ENCODE assay signal across 8 mouse cellular contexts in the genomic region with DNA sequence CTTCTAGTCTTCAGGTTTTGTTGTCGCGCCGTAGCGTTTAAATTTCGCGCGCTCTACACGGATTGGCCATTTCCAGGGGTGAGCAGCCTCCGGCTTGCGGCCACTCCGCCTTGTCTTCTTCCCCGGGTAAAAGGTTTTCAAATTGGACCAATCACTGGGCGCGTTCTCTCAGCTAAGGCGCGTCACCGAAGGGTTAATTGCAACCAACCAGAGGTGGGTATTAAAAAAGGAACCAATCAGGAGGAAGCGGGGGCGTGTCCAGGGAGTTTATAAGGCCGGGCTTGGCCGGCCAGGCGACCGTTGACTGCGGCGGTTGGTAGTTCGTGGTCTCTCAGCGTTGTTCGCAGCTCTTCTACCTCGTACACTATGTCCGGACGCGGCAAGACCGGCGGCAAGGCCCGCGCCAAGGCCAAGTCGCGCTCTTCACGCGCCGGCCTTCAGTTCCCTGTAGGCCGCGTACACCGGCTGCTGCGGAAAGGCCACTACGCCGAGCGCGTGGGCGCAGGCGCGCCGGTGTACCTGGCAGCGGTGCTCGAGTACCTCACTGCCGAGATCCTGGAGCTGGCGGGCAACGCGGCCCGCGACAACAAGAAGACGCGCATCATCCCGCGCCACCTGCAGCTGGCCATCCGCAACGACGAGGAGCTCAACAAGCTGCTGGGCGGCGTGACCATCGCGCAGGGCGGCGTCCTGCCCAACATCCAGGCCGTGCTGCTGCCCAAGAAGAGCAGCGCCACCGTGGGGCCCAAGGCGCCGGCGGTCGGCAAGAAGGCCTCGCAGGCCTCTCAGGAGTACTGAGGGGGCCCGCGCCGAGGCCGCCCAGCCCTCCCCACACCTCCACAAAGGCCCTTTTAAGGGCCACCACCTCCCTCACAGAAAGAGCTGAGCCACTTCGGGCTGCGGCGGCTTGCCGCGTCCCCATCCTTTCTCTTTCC. TPM values are rescaled to one million over a fixed set of nuclear protein-coding genes. Genes with fewer than 3 reads are reported as not detected.
DNase-seq lines count a peak whose midpoint lies in the region; ATAC-seq and TF ChIP-seq lines count a peak whose summit lies in the region.

A gene (plus strand): TSS at position 299 of the 935 bp plus-strand sequence.

- peak; percentile 99 for TF ChIP-seq POLR2A in brain, embryonic 14.5 days (IDR thresholded peaks at IDR 0.05; ENCODE audit: borderline replicate concordance, extremely low read depth, insufficient read depth, insufficient read length, poor library complexity, severe bottlenecking)
- peak; percentile 99 for TF ChIP-seq POLR2A in liver, adult 2 months (IDR thresholded peaks at IDR 0.05; ENCODE audit: extremely low read depth, insufficient read depth, low read length)
- TF ChIP-seq POLR2A in myocyte (IDR thresholded peaks at IDR 0.05; ENCODE audit: insufficient read length, low read depth) = peak; percentile 88

- TF ChIP-seq CTCF in C2C12 (IDR thresholded peaks at IDR 0.05; ENCODE audit: control insufficient read depth, insufficient read depth, insufficient read length) = peak; percentile 57
- no peak for TF ChIP-seq CTCF in brain, embryonic 14.5 days (IDR thresholded peaks at IDR 0.05; ENCODE audit: borderline replicate concordance, extremely low read depth, insufficient read depth, insufficient read length)
- peak; percentile 49 for TF ChIP-seq CTCF in liver, adult 2 months (IDR thresholded peaks at IDR 0.05; ENCODE audit: low read depth, low read length)

- under 1% methylated on average over 84 of the region's 91 CpGs for WGBS in heart, embryonic 11.5 days (ENCODE audit: insufficient replicate concordance)
- under 1% methylated on average over 90 of the region's 91 CpGs for WGBS in kidney, embryonic 16.5 days
- under 1% methylated on average over 91 of the region's 91 CpGs for WGBS in liver, adult 2 months

- peaks cover 3% of the 10 kb centered on the region; the same call in 1 of the 2 replicates for H3K9me3 ChIP-seq in erythroblast, embryonic 14.5 days (ENCODE audit: control insufficient read depth, low read length)
- no peaks in the 10 kb centered on the region for H3K9me3 ChIP-seq in heart, embryonic 11.5 days (replicated peaks; ENCODE audit: control insufficient read depth, low read length)
- H3K9me3 ChIP-seq in kidney, embryonic 16.5 days (ENCODE audit: low read length) = no peaks in the 10 kb centered on the region

- peak within 1 kb of the TSS; percentile 93 for H3K9ac ChIP-seq in heart, embryonic 11.5 days (ENCODE audit: low read depth, low read length)
- H3K9ac ChIP-seq in kidney, embryonic 16.5 days (replicated peaks; ENCODE audit: low read length) = peak within 1 kb of the TSS; percentile 98
- peak within 1 kb of the TSS; percentile 91 for H3K9ac ChIP-seq in liver, adult 2 months (ENCODE audit: low read depth, low read length)

- H3K36me3 ChIP-seq in C2C12 (ENCODE audit: control insufficient read depth, insufficient read depth) (peaks cover 71% of the 10 kb centered on the region), myocyte (ENCODE audit: control insufficient read depth, insufficient read depth) (peaks cover 42% of the 10 kb centered on the region)
- H3K36me3 ChIP-seq in erythroblast, embryonic 14.5 days (ENCODE audit: control insufficient read depth) = peaks cover 96% of the 10 kb centered on the region
- peaks cover 29% of the 10 kb centered on the region for H3K36me3 ChIP-seq in heart, embryonic 11.5 days (ENCODE audit: control insufficient read depth, insufficient read depth, low read length)
- H3K36me3 ChIP-seq in kidney, embryonic 16.5 days (ENCODE audit: insufficient read depth, low read length) = peaks cover 53% of the 10 kb centered on the region
- H3K36me3 ChIP-seq in liver, adult 2 months (ENCODE audit: control insufficient read depth, insufficient read depth, low read length) = peaks cover 24% of the 10 kb centered on the region; the same call in 1 of the 2 replicates
- no peaks in the 10 kb centered on the region for H3K36me3 ChIP-seq in splenic B cell, adult 2 months (ENCODE audit: control insufficient read depth, insufficient read depth, low read length, poor library complexity, severe bottlenecking)

- H3K79me2 ChIP-seq in C2C12 (ENCODE audit: control insufficient read depth, insufficient read depth) (peaks cover 34% of the 10 kb centered on the region), myocyte (ENCODE audit: control insufficient read depth, insufficient read depth) (peaks cover 23% of the 10 kb centered on the region)
- H3K79me2 ChIP-seq in liver, adult 2 months (ENCODE audit: control insufficient read depth, insufficient read depth, low read length) = no peaks in the 10 kb centered on the region; the same call in 1 of the 2 replicates

- H3K4me1 ChIP-seq in erythroblast, embryonic 14.5 days (ENCODE audit: control insufficient read depth) = peaks cover 55% of the 10 kb centered on the region
- H3K4me1 ChIP-seq in heart, embryonic 11.5 days (ENCODE audit: control insufficient read depth, insufficient read depth, low read length) = peaks cover 7% of the 10 kb centered on the region; the same call in 1 of the 2 replicates
- H3K4me1 ChIP-seq in kidney, embryonic 16.5 days (ENCODE audit: insufficient read depth, low read length) = peaks cover 15% of the 10 kb centered on the region
- peaks cover 6% of the 10 kb centered on the region for H3K4me1 ChIP-seq in liver, adult 2 months (ENCODE audit: control insufficient read depth, insufficient read depth, low read length)

- peak; percentile 94 for ATAC-seq in heart, embryonic 11.5 days (replicated peaks; ENCODE audit: insufficient number of reproducible peaks, low FRiP score, low TSS enrichment)
- peak; percentile 97 for ATAC-seq in kidney, embryonic 16.5 days (ENCODE audit: low FRiP score, low TSS enrichment)

- peak within 1 kb of the TSS; percentile 86 for H3K4me3 ChIP-seq in C2C12 (ENCODE audit: insufficient read depth, poor library complexity, severe bottlenecking)
- peak within 1 kb of the TSS; percentile 70 for H3K4me3 ChIP-seq in erythroblast, embryonic 14.5 days (replicated peaks)
- H3K4me3 ChIP-seq in heart, embryonic 11.5 days (ENCODE audit: low read depth, low read length) = peak within 1 kb of the TSS; percentile 78
- peak within 1 kb of the TSS; percentile 99 for H3K4me3 ChIP-seq in kidney, embryonic 16.5 days (ENCODE audit: low read length)
- H3K4me3 ChIP-seq in liver, adult 2 months (ENCODE audit: insufficient read depth, low read depth, low read length) = peak within 1 kb of the TSS; percentile 75
- peak within 1 kb of the TSS; percentile 76 for H3K4me3 ChIP-seq in myocyte

- peak within 1 kb of the TSS; percentile 85 for H3K4me2 ChIP-seq in heart, embryonic 11.5 days
- peak within 1 kb of the TSS; percentile 75 for H3K4me2 ChIP-seq in kidney, embryonic 16.5 days (replicated peaks; ENCODE audit: low read depth, low read length)
- peak within 1 kb of the TSS; percentile 80 for H3K4me2 ChIP-seq in myocyte (ENCODE audit: low read depth)

- DNase-seq in brain, embryonic 14.5 days (ENCODE audit: low read depth) = peak; percentile 100
- peak; percentile 98 for DNase-seq in liver, adult 2 months (ENCODE audit: extremely low read depth, low read depth, low spot score)
- peak; percentile 99 for DNase-seq in splenic B cell, adult 2 months (ENCODE audit: low read depth, low spot score)

- H3K27ac ChIP-seq in heart, embryonic 11.5 days (ENCODE audit: low read depth, low read length) = peak within 1 kb of the TSS; percentile 94
- peak within 1 kb of the TSS; percentile 98 for H3K27ac ChIP-seq in kidney, embryonic 16.5 days (ENCODE audit: low read length)
- peak within 1 kb of the TSS; percentile 62 for H3K27ac ChIP-seq in liver, adult 2 months (replicated peaks; ENCODE audit: insufficient read depth, low read depth, low read length)

- peaks cover 22% of the 10 kb centered on the region for H3K79me3 ChIP-seq in C2C12 (ENCODE audit: low read depth)

- H3K27me3 ChIP-seq in C2C12 (ENCODE audit: control insufficient read depth, insufficient read depth, insufficient read length) = no peaks in the 10 kb centered on the region
- H3K27me3 ChIP-seq in erythroblast, embryonic 14.5 days (ENCODE audit: control insufficient read depth) = no peaks in the 10 kb centered on the region
- H3K27me3 ChIP-seq in heart, embryonic 11.5 days (ENCODE audit: control insufficient read depth, insufficient read depth, low read length) = no peaks in the 10 kb centered on the region
- no peaks in the 10 kb centered on the region for H3K27me3 ChIP-seq in kidney, embryonic 16.5 days (ENCODE audit: insufficient read depth, low read length)
- H3K27me3 ChIP-seq in liver, adult 2 months (ENCODE audit: control insufficient read depth, insufficient read depth, low read length) = no peaks in the 10 kb centered on the region
- H3K27me3 ChIP-seq in myocyte (ENCODE audit: control insufficient read depth, insufficient read depth, insufficient read length) = no peaks in the 10 kb centered on the region
- H3K27me3 ChIP-seq in splenic B cell, adult 2 months (ENCODE audit: control insufficient read depth, insufficient read depth, low read length, poor library complexity, severe bottlenecking) = no peaks in the 10 kb centered on the region

- H3ac ChIP-seq in C2C12 (ENCODE audit: control insufficient read depth, insufficient read length, low read depth) = peak within 1 kb of the TSS; percentile 86
- peak within 1 kb of the TSS; percentile 86 for H3ac ChIP-seq in myocyte (ENCODE audit: control insufficient read depth, insufficient read length)

TF ChIP-seq in C2C12, 6 proteins besides CTCF, POLR2A, EP300 and RAD21:
- no peak for TF ChIP-seq MYOD1 (IDR thresholded peaks at IDR 0.05; ENCODE audit: control insufficient read depth, insufficient read length, low read depth)
- TF ChIP-seq MAX (IDR thresholded peaks at IDR 0.05) = peak; percentile 80

TF ChIP-seq in myocyte, 11 proteins besides CTCF, POLR2A, EP300 and RAD21 (continues in another document):
- TF ChIP-seq USF1 (IDR thresholded peaks at IDR 0.05; ENCODE audit: low read depth) (no peak), POLR2AphosphoS2 (IDR thresholded peaks at IDR 0.05; ENCODE audit: insufficient read length, low read depth) (peak; percentile 94), MYOD1 (IDR thresholded peaks at IDR 0.05; ENCODE audit: control insufficient read depth in 1 of 3, insufficient read length in 2 of 3, low read depth in 2 of 3) (peak in 1 of 3 experiments; percentile 17), E2F4 (IDR thresholded peaks at IDR 0.05; ENCODE audit: insufficient read depth) (peak; percentile 100), TCF3 (IDR thresholded peaks at IDR 0.05; ENCODE audit: insufficient read length, low read depth) (no peak), MYOG (IDR thresholded peaks at IDR 0.05; ENCODE audit: control insufficient read depth in 1 of 3, insufficient read depth in 1 of 3, insufficient read length in 2 of 3, low read depth in 2 of 3) (peak in 2 of 3 experiments; percentile 3 to 19)

RNA-seq across cellular contexts. Expression of the gene that starts here (rescaled TPM):
- polyA plus RNA-seq in C2C12 (2012; fragmentation: generic; extraction: Trizol) (347 TPM), myocyte (2012; fragmentation: generic; extraction: Trizol) (123 TPM)
- polyA plus RNA-seq in brain, embryonic 14.5 days (2012; rRNA removed) = 223 and 342 TPM in 2 replicates
- polyA plus RNA-seq in erythroblast, embryonic 14.5 days (2012) = 364 and 434 TPM in 2 replicates
- polyA plus RNA-seq in heart, embryonic 11.5 days (2014; fragmentation: Nextera tagmentation; extraction: Ambion mirVana) = 199 and 232 TPM in 2 replicates
- 353 and 432 TPM in 2 replicates for polyA plus RNA-seq in kidney, embryonic 16.5 days (2015; fragmentation: Nextera tagmentation; extraction: Ambion mirVana)
- 5.6 and 11.2 TPM in 2 replicates for total RNA-seq in liver, adult 2 months (2014; rRNA removed)
- polyA plus RNA-seq in liver, adult 2 months (2012; rRNA removed) = 22.5 and 23.6 TPM in 2 replicates

Comparison
In these comparisons a context has a peak if more than half of its experiments do, and no peak if none do; other contexts are left out.
1. Peak in every context shown above with its lines: DNase-seq, ATAC-seq, H3K4me3 ChIP-seq and H3K27ac ChIP-seq.